Mouse (Mus musculus) 3134 (cell line): Measurements from ENCODE around the gene Arl15.

Source experiments
- DNase-seq: peaks from one replicate; pipeline ENCODE4 v3.0.0-alpha.2; 2011; ENCODE audit warnings: low spot score; ENCODE audit not compliant: insufficient read length; ENCODE audit errors: extremely low read depth

Arl15 gene

GRCm38 (mm10) chr13:114129986-114130385 is 335.7 kb downstream of the Arl15 start:
- DNase-seq, result no peak

DNA sequence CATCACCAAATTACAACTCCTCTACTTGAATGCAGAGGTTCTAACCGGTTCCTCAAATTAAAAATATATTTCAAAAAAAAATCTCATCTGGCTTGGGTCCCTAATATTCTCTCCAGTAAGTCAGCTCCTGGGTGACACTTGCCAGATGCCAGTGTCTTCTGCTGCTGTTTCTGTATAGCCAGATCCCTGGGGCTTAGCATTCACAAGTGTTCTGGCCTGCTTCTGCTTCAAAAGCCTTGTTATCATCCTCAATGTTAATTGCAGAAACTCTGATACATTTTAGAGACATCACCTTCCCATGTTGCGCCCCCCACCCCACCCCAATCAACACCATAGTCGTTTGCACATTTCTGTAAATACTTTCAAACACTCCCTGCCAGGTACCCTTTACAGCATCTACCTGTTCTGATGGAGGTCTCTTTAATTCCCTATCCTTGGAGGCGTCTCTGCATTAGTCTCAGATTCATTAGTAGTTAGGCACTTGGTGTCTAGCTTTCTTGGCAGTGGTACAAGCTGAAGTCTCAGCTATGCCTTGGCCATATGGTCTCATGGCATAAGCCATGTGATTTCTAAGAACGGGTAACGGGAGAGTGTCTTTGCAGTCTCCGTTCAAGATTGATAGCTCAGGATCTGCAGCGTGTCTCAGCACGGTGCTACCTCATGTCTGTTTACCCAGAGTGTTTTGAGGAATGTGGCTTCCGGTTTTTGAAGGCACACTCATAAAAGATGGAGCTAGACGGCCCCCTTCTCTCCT is 336.4 kb downstream of the Arl15 start:
- DNase-seq, result no peak

DNA sequence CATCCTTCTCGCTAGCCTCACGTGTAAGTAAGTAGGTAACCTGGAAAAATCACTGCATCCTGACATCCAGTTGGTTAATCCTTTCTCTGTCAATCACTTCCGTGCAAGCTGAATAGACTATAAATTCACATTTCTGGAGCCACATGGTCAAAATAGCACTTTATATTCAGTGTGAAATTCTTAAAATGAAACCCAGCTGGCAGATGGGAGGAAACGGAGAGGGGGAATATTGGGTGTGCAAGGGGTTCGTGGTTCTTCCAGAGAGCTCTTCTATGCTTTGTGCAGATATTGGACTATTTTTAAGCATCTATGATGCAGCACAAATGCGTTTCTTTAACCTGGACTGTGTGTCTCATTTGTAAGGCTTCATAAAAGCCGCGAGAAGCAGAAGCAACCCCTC is 344.6 kb downstream of the Arl15 start:
- no peak for DNase-seq

DNA sequence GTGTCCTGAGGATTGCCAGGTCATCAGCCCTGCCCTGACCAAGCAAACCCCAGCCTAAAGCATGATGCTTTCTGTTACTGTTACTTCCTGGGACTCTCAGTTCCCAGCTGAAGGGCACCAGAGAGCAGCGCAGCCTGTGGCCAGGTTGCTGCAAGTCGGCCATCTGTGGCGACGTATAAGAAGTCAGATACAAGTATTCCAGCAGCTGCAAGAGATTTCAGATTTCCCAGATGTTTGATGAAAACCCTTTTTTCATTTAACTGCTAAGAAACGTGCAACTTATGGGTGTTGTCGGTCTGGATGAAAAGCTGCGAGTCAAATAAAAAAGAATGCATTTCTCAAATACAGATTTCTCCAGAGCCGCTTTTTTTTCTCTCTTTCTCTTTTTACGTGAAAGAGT is 345.3 kb downstream of the Arl15 start:
- DNase-seq, result no peak

GRCm38 (mm10) chr13:114142826-114143225 is 348.5 kb downstream of the Arl15 start:
- DNase-seq, result no peak

DNA sequence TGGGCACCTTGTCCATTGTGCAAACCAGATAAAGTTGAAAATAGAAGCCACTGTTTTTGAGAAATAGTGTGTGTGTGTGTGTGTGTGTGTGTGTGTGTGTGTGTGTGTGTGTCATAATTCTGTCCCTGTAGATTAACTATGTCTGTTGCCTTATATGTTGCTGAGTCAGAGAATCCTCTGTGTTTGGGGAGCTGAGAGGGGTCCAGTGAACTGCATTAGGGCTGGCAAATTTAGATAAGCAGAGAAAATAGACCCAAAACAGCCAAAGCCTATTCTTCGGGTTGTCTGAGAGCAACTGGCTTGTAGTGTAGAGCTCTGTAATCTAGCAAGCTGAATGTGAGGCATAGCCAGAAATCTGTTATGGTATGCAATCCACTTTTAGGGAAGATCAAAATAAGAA is 348.9 kb downstream of the Arl15 start:
- no peak for DNase-seq

DNA sequence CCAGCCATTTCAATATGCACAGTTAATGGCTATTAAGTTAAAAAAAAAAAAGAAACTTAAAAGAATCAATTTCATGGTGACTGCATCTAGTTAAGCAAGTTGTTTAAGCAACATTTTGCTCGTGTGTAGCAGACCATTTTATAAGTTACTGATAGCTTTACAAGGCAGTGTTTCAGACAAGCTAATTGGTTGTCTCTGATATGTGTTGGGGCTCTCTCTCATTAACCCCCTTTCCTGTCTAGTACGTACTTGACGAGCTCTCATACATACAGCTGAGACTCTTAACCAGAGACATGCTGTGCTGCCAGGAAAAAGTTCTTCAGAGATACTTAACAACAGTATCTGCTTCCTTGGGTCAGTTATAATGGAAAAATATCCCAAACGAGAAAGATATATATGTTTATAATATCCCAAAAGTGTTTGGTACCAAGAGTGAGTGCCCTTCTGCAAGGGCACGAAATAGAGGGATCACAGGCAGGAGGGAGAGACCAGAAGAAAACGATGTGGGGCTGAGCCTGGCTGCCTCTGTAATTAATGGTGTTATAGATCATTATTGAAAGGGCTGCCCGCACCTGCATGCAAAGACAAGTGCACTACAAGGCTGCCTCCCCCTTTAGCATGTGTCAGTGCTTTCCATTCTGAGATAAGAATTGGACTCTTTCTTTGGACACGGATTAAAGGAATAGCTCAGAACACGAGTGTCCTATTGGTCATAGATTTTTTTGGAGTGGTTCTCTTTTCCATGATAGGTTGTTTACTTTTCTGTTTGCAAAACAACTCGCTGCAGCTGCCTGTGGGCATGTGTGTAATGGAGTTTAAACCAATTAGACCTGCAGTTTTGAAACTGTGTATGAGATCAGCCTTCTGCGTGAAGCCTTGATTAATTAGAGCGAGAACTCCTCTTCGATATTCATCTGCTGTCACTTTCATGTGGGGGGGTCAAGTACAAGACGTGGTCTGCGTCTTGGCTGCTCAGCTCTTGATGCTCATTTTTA is 350.0 kb downstream of the Arl15 start:
- no peak for DNase-seq

DNA sequence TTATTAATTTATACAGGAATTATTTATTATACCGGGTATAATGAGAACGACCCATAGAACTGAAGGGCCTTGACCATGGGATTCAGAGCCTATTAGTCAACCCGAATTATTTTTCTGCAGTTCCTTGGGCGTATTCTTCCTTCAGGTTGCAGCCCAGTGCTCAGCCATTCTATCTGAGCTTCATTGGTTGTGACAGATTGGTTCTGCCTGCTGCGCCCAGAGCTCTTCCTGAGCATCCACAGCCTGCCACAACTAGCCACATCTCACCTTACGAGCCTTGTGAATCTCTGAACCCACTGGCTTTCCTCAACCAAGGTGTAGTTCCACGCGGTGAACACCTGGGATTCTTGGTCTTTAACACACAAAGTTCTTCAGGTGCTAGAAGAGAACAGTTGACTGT is 350.9 kb downstream of the Arl15 start:
- no peak for DNase-seq

- DNase-seq, result no peak
Measured at GRCm38 (mm10) chr13:114150856-114151697, 356.8 kb downstream of the Arl15 start.

- DNase-seq, result no peak
Measured at GRCm38 (mm10) chr13:114151698-114152069, 357.4 kb downstream of the Arl15 start.

- DNase-seq, result no peak
Measured at GRCm38 (mm10) chr13:114156689-114157088, 362.4 kb downstream of the Arl15 start.

GRCm38 (mm10) chr13:114158111-114158730 is 363.9 kb downstream of the Arl15 start:
- DNase-seq, result no peak

DNA sequence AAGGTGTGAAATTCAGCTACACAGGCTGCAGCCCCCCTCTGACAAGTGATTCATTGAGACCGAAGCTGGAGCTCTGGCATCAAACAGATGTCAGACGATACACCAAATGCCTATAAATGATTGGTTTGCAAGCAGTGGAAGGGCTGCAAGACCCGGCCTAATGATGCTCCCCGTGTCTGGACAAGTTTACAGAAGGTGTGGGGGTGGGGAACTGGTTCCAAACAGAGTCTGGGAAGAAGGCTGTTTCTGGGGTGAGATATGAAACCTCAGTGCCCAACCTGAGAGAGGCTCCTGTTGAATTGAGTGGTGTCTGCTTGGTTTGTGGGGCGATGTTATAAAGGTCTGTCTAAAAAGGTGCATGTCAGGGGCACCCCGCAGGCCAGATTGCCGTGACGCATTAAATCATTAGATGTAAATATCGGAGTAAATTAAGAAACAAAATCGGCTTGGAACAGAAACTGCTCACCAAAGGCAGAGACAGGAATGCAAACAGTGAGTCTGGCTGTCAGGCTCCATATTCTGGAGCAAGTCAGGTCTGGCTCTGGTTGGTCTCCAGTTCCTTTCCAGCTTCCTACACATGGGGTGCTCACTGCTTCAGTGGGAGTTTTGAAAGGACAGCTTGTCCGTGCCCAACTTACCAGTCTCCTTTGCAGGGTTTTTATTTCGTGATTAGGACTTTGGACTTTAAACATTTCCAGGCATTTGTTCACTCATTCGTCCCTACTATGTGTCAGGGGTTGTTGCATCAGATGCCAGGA is 365.5 kb downstream of the Arl15 start:
- DNase-seq, result no peak

DNA sequence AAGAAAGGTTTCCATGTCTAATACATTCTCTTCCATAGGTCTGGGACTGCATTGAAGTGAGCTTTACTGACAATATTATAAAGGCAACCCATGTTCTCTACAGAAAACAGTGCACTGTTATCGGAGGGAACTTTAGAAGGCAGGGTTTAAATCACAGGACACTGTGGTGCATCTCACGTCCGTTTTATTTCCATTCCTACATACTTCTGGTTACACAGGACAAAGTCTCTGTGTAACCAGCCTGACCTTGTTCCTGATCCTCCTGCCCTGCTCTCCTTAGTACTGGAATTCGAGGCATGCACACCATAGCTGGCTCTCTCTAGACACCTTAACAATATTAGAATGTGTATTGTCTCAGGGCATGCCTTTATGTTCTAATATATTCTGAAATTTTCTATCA is 368.4 kb downstream of the Arl15 start:
- no peak for DNase-seq

DNA sequence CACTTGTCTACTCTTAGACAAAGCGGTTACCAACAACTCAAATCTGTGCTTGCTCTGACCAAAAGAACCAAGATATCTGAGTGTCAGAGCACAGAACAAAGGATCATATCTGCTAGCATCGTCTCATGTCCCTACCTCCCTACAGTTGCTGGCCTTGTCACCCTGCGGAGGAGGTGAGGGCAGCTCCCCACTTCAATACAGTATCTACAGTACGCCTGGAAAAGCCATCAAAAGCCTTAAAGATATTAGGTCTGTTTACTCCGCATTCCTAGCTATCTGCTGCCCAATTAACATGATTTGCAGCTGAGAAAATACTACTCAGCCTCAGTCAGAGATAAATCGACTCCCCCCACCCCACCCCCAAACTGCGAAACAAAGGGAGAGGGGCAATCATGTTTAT is 371.3 kb downstream of the Arl15 start:
- no peak for DNase-seq

GRCm38 (mm10) chr13:114166439-114167183 is 372.3 kb downstream of the Arl15 start:
- DNase-seq, result no peak

DNA sequence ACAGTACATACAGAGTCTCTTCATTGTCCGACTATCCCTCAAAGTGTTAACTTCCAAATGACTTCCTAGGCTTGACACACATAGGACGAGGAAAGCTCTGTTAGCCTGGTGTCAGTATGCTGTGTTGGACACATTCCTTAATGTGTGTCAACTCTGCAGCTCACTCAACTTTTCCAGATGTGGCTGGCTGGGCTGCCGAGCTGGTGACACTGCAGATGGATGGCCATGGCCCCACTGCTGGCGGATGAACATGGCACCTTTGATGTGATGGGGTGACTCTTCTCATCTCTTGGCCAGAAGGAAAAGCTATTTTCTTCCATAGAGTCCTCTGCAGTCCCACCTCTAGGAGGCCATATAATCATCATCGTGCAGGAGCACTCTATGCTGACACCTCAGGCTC is 375.8 kb downstream of the Arl15 start:
- no peak for DNase-seq

DNA sequence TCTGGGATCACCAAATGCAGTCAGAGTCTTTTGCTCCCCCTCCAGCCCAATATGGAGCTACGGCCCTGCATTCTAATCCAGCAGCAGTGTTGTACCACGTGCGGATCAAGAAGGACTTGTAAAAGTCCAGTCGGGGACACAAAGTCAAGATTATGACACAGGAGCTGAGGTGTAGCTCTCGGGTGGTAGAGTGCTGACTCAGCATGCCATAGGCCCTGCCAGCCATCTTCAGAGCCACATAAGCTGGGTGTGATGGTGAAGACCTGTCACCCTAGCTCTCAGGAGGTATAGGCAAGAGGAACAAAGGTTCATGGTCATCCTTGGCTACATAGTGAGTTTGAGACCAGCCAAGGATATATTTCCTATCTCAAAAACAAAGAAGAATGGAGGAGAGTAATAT is 377.2 kb downstream of the Arl15 start:
- no peak for DNase-seq

DNA sequence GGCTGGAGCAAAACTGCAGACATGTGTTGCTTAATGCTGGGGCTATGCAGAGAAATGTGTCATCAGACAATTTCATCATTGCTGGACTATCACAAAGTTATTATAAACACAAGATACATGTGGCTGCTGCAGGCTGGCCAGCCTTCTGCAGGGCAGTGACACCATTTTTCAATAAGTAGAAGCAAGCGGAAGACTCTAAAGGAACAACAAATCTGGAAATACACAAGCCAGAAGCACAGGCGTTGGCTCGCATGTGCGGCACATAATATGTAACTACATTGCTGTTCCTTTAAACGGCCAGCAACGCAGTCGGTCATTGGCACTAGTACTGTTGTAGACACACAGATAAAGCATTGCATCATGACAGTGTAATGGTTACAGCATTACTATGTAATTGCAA is 393.8 kb downstream of the Arl15 start:
- DNase-seq, result no peak
